Mouse (Mus musculus) midbrain, embryonic 11.5 days (tissue): ENCODE data around the gene Lrfn2. TPM values are rescaled to one million over a fixed set of nuclear protein-coding genes. Genes with fewer than 3 reads are reported as not detected.

ENCODE experiments used
- ATAC-seq: fragments of 200-750 bp; cut with Nextera tagmentation; 2 replicates; pipeline ENCODE4 v1.8.0; 2017; ENCODE audit warnings: moderate TSS enrichment, moderate library complexity; ENCODE audit not compliant: low FRiP score
- DNase-seq: peaks from one replicate; pipeline ENCODE4 v3.0.0; 2015; ENCODE audit warnings: low spot score; ENCODE audit errors: missing footprints
- H3K27ac ChIP-seq: fragments of 300-500 bp; sonication (generic); 2 replicates; pipeline ENCODE4 v1.5.1; 2014; ENCODE audit warnings: low read depth, low read length
- H3K27me3 ChIP-seq: fragments of 300-500 bp; sonication (generic); 2 replicates; pipeline ENCODE4 v1.6.1; 2014; ENCODE audit warnings: mild to moderate bottlenecking, low read length, moderate library complexity, mixed read lengths; ENCODE audit not compliant: control insufficient read depth, insufficient read depth
- H3K36me3 ChIP-seq: fragments of 300-500 bp; sonication (generic); 2 replicates; pipeline ENCODE4 v1.6.1; 2014; ENCODE audit warnings: mild to moderate bottlenecking, low read length, moderate library complexity, mixed read lengths; ENCODE audit not compliant: control insufficient read depth, insufficient read depth
- H3K4me1 ChIP-seq: fragments of 300-500 bp; sonication (generic); 2 replicates; pipeline ENCODE4 v1.6.1; 2014; ENCODE audit warnings: low read length; ENCODE audit not compliant: control insufficient read depth, insufficient read depth
- H3K4me2 ChIP-seq: fragments of 300-500 bp; sonication (generic); 2 replicates; pipeline ENCODE4 v1.6.1; 2014; ENCODE audit warnings: mild to moderate bottlenecking, moderate library complexity
- H3K4me3 ChIP-seq: fragments of 300-500 bp; sonication (generic); 2 replicates; pipeline ENCODE4 v1.5.1; 2014; ENCODE audit warnings: low read depth, low read length
- H3K9ac ChIP-seq: fragments of 300-500 bp; sonication (generic); 2 replicates; pipeline ENCODE4 v1.6.1; 2014; ENCODE audit warnings: low read length
- H3K9me3 ChIP-seq: fragments of 300-500 bp; sonication (generic); 2 replicates; pipeline ENCODE4 v1.6.1; 2016; ENCODE audit warnings: low read length; ENCODE audit not compliant: control insufficient read depth
- WGBS: fragments of 180-500 bp; shearing (Covaris S2); extraction: QIAGEN DNeasy Blood & Tissue Kit; methylation state at CpG from one replicate; pipeline ENCODE4 v1.1.7; 2014; 5-methylcytosine and 5-hydroxymethylcytosine counted together
- polyA plus RNA-seq: library from polyadenylated mRNA; unstranded; fragments of >200 nt; fragmentation: Nextera tagmentation; extraction: Ambion mirVana; gene quantifications from 2 replicates; pipeline ENCODE4 v1.2.1, GENCODE M21; 2014

The Lrfn2 gene
- 0.20 and 0.51 TPM in 2 replicates for polyA plus RNA-seq

GRCm38 (mm10) chr17:48931621-48932405, at the start of gene Lrfn2:
Lrfn2 (plus strand) TSS chr17:48932379.
- Histone ChIP-seq H3K4me1 (no peaks in the 10 kb centered on the region), H3K36me3 (no peaks in the 10 kb centered on the region), H3K9me3 (no peaks in the 10 kb centered on the region), H3K4me2 (peak within 1 kb of the TSS; percentile 75), H3K9ac (peak within 1 kb of the TSS; percentile 78), H3K27me3 (peaks cover 15% of the 10 kb centered on the region), H3K4me3 (peak within 1 kb of the TSS; percentile 52), H3K27ac (no peak within 1 kb of the TSS)
- under 1% methylated on average over 56 of the region's 56 CpGs for WGBS
- ATAC-seq (peak; percentile 94), DNase-seq (peak; percentile 99)

GRCm38 (mm10) chr17:48887472-48888385, 44.5 kb upstream of the Lrfn2 start:
- H3K27me3 ChIP-seq: no peaks in the 10 kb centered on the region
- WGBS: 77% methylated on average over 8 of the region's 8 CpGs
- no peak for DNase-seq
- ATAC-seq: no peak
- H3K4me1 ChIP-seq: no peaks in the 10 kb centered on the region
- H3K4me2 ChIP-seq: no peak overlapping the region
- no peaks in the 10 kb centered on the region for H3K9me3 ChIP-seq
- no peaks in the 10 kb centered on the region for H3K36me3 ChIP-seq
- H3K27ac ChIP-seq: no peak overlapping the region
- no peak overlapping the region for H3K9ac ChIP-seq
- H3K4me3 ChIP-seq: no peak overlapping the region

GRCm38 (mm10) chr17:48905286-48906040, 26.7 kb upstream of the Lrfn2 start:
- Histone ChIP-seq H3K27ac (no peak overlapping the region), H3K4me1 (no peaks in the 10 kb centered on the region), H3K36me3 (no peaks in the 10 kb centered on the region), H3K9me3 (no peaks in the 10 kb centered on the region), H3K4me3 (no peak overlapping the region), H3K4me2 (no peak overlapping the region), H3K27me3 (no peaks in the 10 kb centered on the region), H3K9ac (no peak overlapping the region)
- no peak for ATAC-seq
- 68% methylated on average over 4 of the region's 4 CpGs for WGBS
- no peak for DNase-seq

- WGBS: 53% methylated on average over 6 of the region's 6 CpGs
- H3K4me2 ChIP-seq: no peak overlapping the region
- H3K4me3 ChIP-seq: no peak overlapping the region
- no peak overlapping the region for H3K9ac ChIP-seq
- DNase-seq (no peak), ATAC-seq (no peak)
- H3K36me3 ChIP-seq: no peaks in the 10 kb centered on the region
- H3K27ac ChIP-seq: no peak overlapping the region
- H3K9me3 ChIP-seq: no peaks in the 10 kb centered on the region
- no peaks in the 10 kb centered on the region for H3K4me1 ChIP-seq
- H3K27me3 ChIP-seq: no peaks in the 10 kb centered on the region
Observed at GRCm38 (mm10) chr17:48913437-48913836, 18.7 kb upstream of the Lrfn2 start.

GRCm38 (mm10) chr17:48917411-48917810, 14.8 kb upstream of the Lrfn2 start:
- Histone ChIP-seq H3K4me1 (no peaks in the 10 kb centered on the region), H3K27me3 (no peaks in the 10 kb centered on the region), H3K9me3 (no peaks in the 10 kb centered on the region), H3K4me3 (no peak overlapping the region), H3K27ac (no peak overlapping the region), H3K9ac (no peak overlapping the region), H3K36me3 (no peaks in the 10 kb centered on the region), H3K4me2 (no peak overlapping the region)
- ATAC-seq (no peak), DNase-seq (no peak)
- 17% methylated on average over 11 of the region's 11 CpGs for WGBS

- ATAC-seq (no peak), DNase-seq (no peak)
- Histone ChIP-seq H3K9ac (no peak overlapping the region), H3K27me3 (no peaks in the 10 kb centered on the region), H3K36me3 (no peaks in the 10 kb centered on the region), H3K4me3 (no peak overlapping the region), H3K27ac (no peak overlapping the region), H3K9me3 (no peaks in the 10 kb centered on the region), H3K4me1 (no peaks in the 10 kb centered on the region), H3K4me2 (no peak overlapping the region)
- 91% methylated on average over 3 of the region's 3 CpGs for WGBS
Observed at GRCm38 (mm10) chr17:48918458-48918857, 13.7 kb upstream of the Lrfn2 start.

GRCm38 (mm10) chr17:48922905-48923304, 9.3 kb upstream of the Lrfn2 start:
- no peak for ATAC-seq
- WGBS: 78% methylated on average over 2 of the region's 2 CpGs
- Histone ChIP-seq H3K27me3 (no peaks in the 10 kb centered on the region), H3K36me3 (no peaks in the 10 kb centered on the region), H3K9ac (no peak overlapping the region), H3K4me1 (no peaks in the 10 kb centered on the region), H3K27ac (no peak overlapping the region), H3K4me2 (no peak overlapping the region), H3K9me3 (no peaks in the 10 kb centered on the region), H3K4me3 (no peak overlapping the region)
- DNase-seq: no peak

- ATAC-seq: no peak
- no peaks in the 10 kb centered on the region for H3K27me3 ChIP-seq
- H3K27ac ChIP-seq: no peak overlapping the region
- no peak overlapping the region for H3K4me3 ChIP-seq
- H3K4me2 ChIP-seq: no peak overlapping the region
- 82% methylated on average over 9 of the region's 9 CpGs for WGBS
- H3K4me1 ChIP-seq: no peaks in the 10 kb centered on the region
- no peaks in the 10 kb centered on the region for H3K36me3 ChIP-seq
- DNase-seq: no peak
- H3K9me3 ChIP-seq: no peaks in the 10 kb centered on the region
- H3K9ac ChIP-seq: no peak overlapping the region
Observed at GRCm38 (mm10) chr17:48925426-48925825, 6.8 kb upstream of the Lrfn2 start.
